Mouse (Mus musculus) CD8-positive naive resting alpha-beta T cell, adult 2 months (primary cell): ENCODE measurements around the gene Lce1j.
"Not testable (repeated sequence)": the region's sequence is repeated elsewhere in the genome, so short reads cannot be mapped to it uniquely, and the experiment has no call there.

Experiments used
- DNase-seq, 2 experiments: peaks; one replicate each; pipeline ENCODE4 v3.0.0; 2022; ENCODE audit warnings: low read depth in 2 of 2, low spot score in 2 of 2

Lce1j gene

DNA sequence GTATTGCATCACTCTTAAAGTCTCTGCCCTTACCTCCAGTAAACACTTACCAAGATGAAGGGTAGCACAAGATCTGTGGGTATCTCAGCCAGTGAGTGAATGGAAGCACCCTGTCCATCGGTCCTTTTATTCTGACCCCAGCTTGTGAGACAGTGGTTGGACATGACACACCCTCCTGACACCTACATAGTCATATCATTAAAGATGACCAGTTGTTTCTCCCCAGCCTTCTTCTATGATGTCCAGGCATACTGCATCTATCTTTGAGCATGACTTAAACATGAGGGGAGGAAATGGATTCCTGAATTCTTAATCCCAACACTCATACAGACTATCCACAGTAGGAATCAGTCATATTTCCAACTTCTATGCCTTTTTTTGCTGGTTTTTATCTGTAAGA is at the start of gene Lce1j:
Gene Lce1j, minus strand, starts transcription at position 101 of the 400 bp plus-strand sequence.
- DNase-seq: no peak

- DNase-seq: no peak
These were observed 36.8 kb upstream of the Lce1j start, which contains the start of gene Kprp for GRCm38 (mm10) chr3:92827108-92827507. Gene Kprp (minus strand): TSS chr3:92827247.

- DNase-seq: no peak
These were observed 35.5 kb upstream of the Lce1j start for GRCm38 (mm10) chr3:92825808-92826207.

DNA sequence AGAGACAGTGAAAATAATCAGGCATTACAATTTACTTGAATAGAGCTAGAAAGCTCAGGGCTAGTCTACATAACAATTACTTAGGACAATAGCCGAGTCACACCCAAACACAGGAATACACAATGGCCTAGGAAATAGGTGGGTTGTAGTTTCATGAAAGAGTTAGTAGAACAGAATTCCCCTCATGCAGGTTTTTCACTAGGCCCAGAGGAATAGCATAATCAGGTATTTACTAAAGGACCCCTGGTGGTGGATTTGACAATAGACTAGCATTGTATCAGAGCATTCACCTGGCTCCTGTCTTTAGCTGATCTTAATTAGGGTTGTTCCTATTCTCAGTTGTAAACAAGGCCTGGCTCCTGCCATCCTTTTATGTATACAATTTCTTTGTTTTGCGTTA is 25.7 kb upstream of the Lce1j start:
- DNase-seq: not testable (repeated sequence)

- no peak for DNase-seq
These were observed 25.3 kb upstream of the Lce1j start for GRCm38 (mm10) chr3:92815581-92815980.

DNA sequence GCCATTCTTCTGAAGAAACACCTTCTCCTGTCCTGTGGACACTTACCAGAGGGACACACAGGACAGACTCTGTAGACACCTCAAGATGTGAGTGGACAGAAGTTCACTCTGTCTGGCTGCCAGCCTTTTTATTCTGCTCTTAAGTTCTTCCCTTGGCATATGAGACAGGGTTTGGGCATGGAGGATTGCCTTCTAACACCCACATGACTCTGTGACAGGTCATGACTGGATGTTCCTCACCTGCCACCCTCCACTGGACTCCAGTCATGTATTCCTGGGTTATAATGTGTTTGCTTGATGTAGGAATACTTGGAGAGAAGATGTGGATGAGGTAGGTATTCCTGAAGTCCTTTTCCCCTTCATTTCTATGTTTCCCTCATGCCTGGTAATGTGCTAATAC is 17.5 kb upstream of the Lce1j start, which contains the start of gene Lce1k:
Gene Lce1k, minus strand, starts transcription at position 101 of the 400 bp plus-strand sequence.
- no peak for DNase-seq

DNA sequence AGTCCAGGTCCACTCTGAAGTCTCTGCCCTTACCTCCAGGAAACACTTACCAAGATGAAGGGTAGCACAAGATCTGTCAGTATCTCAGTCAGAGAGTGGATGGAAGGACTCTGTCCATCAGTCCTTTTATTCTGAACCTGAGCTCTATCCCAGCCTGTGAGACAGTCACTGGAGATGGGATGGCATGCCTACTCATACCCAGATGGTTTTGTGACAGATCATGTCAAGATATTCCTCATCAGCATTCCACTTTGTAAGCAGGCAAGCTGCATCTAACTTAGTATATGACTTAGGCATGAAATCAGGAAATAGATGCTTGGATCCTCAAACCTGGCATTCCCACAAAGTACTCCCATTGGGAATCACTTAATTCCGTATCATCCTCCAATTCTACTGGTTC is 11.5 kb downstream of the Lce1j start, which contains the start of gene Lce1i:
Gene Lce1i, minus strand, starts transcription at position 101 of the 400 bp plus-strand sequence.
- no peak for DNase-seq

- DNase-seq: no peak
These were observed 18.7 kb downstream of the Lce1j start for GRCm38 (mm10) chr3:92771573-92771972.

GRCm38 (mm10) chr3:92764965-92765364 is 25.3 kb downstream of the Lce1j start, which contains the start of gene Lce1h:
Gene Lce1h (minus strand): TSS chr3:92765065.
- DNase-seq: no peak

DNA sequence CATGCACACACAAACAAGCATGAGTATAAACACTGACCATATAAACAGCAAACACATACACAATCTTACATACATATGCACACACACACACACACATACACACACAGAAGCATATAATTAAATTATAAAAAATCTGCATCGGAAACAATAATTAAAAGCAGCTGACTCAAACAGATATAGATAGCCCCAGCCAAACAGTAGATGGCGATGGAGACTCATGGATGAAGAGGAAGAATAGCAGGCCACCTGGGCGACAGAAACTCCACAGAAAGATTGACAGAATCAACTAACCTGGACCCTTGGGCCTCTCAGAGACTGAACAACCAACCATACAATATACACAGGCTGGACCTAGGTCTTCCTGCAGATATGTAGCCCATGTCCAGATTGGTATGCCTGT is 37.1 kb downstream of the Lce1j start:
- no peak for DNase-seq

GRCm38 (mm10) chr3:92752238-92752637 is 38.1 kb downstream of the Lce1j start, which contains the start of gene Lce1g:
Gene Lce1g (minus strand): TSS chr3:92752338.
- DNase-seq: no peak

- no peak for DNase-seq
These were observed 51.3 kb downstream of the Lce1j start, which contains the start of gene Gm38119 for GRCm38 (mm10) chr3:92738996-92739395. Gene Gm38119 (minus strand): TSS chr3:92739096.
